Mouse (Mus musculus) neural tube, embryonic 11.5 days (tissue): ENCODE measurements around the gene Ankrd13b. TPM values are rescaled to one million over a fixed set of nuclear protein-coding genes. Genes with fewer than 3 reads are reported as not detected.

Experiments used
- ATAC-seq: fragments of 200-750 bp; cut with Nextera tagmentation; 2 replicates; pipeline ENCODE4 v1.8.0; 2017; ENCODE audit warnings: moderate number of reproducible peaks, mild to moderate bottlenecking, moderate TSS enrichment, moderate library complexity; ENCODE audit not compliant: insufficient read depth, low FRiP score, low TSS enrichment
- DNase-seq: peaks from one replicate; pipeline ENCODE4 v3.0.0-alpha.2; 2015; ENCODE audit warnings: low spot score
- H3K27ac ChIP-seq: fragments of 300-500 bp; sonication (generic); 2 replicates; pipeline ENCODE4 v1.5.1; 2014; ENCODE audit warnings: low read depth, mild to moderate bottlenecking, low read length
- H3K27me3 ChIP-seq: fragments of 300-500 bp; sonication (generic); 2 replicates; pipeline ENCODE4 v1.6.1; 2014; ENCODE audit warnings: mild to moderate bottlenecking, low read length, mixed read lengths; ENCODE audit not compliant: control insufficient read depth, insufficient read depth
- H3K36me3 ChIP-seq: fragments of 300-500 bp; sonication (generic); 2 replicates; pipeline ENCODE4 v1.6.1; 2014; ENCODE audit warnings: mild to moderate bottlenecking, low read length, moderate library complexity, mixed read lengths; ENCODE audit not compliant: control insufficient read depth, insufficient read depth
- H3K4me1 ChIP-seq: fragments of 300-500 bp; sonication (generic); 2 replicates; pipeline ENCODE4 v1.6.1; 2014; ENCODE audit warnings: low read length, mixed read lengths; ENCODE audit not compliant: control insufficient read depth, insufficient read depth
- H3K4me2 ChIP-seq: fragments of 300-500 bp; sonication (generic); 2 replicates; pipeline ENCODE4 v1.6.1; 2014; ENCODE audit warnings: low read depth, mild to moderate bottlenecking, moderate library complexity
- H3K4me3 ChIP-seq: fragments of 300-500 bp; sonication (generic); 2 replicates; pipeline ENCODE4 v1.5.1; 2014; ENCODE audit warnings: low read depth, low read length
- H3K9ac ChIP-seq: fragments of 300-500 bp; sonication (generic); 2 replicates; pipeline ENCODE4 v1.6.1; 2014; ENCODE audit warnings: mild to moderate bottlenecking, low read length
- H3K9me3 ChIP-seq: fragments of 300-500 bp; sonication (generic); 2 replicates; pipeline ENCODE4 v1.6.1; 2016; ENCODE audit warnings: low read length; ENCODE audit not compliant: control insufficient read depth
- WGBS: fragments of 180-500 bp; shearing (Covaris S2); extraction: QIAGEN DNeasy Blood & Tissue Kit; methylation state at CpG from one replicate; pipeline ENCODE4 v1.1.7; 2014; 5-methylcytosine and 5-hydroxymethylcytosine counted together
- polyA plus RNA-seq: library from polyadenylated mRNA; unstranded; fragments of >200 nt; fragmentation: Nextera tagmentation; extraction: Ambion mirVana; gene quantifications from 2 replicates; pipeline ENCODE4 v1.2.1, GENCODE M21; 2014

Ankrd13b gene
- polyA plus RNA-seq, 1 experiment from 2014 or later: 19.4 TPM

DNA sequence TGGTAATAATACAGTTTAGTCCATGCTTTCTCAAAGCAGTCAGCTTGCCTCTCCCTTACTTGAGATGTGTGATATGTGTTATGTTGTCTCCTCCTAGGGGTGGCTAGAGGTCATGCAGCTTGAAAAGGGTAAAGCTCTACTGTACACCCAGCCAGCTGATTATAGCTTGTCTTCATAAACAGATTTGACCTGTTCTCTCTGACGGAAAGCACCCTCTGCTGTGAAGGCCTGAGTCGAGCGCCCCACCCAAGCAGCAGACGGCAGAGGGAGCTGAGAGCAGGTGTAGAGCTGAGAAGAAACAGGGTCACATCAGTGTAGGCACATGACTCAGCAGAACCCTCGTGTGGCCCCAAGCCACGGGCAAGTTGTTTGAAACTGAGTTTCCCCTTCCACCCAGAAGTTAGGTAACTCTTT lies 42.8 kb downstream of the Ankrd13b start:
- Histone ChIP-seq H3K27ac (no peak overlapping the region), H3K4me3 (no peak overlapping the region), H3K27me3 (no peaks in the 10 kb centered on the region), H3K4me2 (no peak overlapping the region), H3K9ac (no peak overlapping the region), H3K9me3 (no peaks in the 10 kb centered on the region), H3K4me1 (no peaks in the 10 kb centered on the region), H3K36me3 (no peaks in the 10 kb centered on the region; the same call in 1 of the 2 replicates)
- ATAC-seq (no peak), DNase-seq (no peak)
- WGBS: 70% methylated on average over 6 of the region's 6 CpGs

DNA sequence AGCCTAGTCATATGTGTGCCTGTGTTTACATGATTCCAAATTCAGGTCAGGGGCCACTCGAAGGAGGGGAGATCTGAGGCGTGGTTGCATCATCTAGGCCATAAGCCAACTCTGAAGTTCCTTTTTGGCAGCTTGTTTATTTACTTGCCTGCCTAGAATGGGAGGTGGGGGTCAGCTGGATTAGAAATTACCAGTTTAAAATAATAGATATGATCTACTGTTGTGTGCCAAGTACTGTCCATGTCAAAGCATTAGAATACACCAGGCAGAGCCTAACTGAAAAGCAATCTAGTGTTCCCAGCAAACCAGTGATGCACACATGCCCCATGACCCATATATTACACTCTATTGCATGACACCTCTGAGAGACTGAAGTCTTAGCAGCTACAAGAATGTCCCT lies 44.5 kb downstream of the Ankrd13b start:
- no peaks in the 10 kb centered on the region for H3K27me3 ChIP-seq
- H3K4me1 ChIP-seq: no peaks in the 10 kb centered on the region
- H3K4me2 ChIP-seq: no peak overlapping the region
- H3K4me3 ChIP-seq: no peak overlapping the region
- DNase-seq (no peak), ATAC-seq (no peak)
- WGBS: 82% methylated on average over 2 of the region's 2 CpGs
- H3K9me3 ChIP-seq: no peaks in the 10 kb centered on the region
- no peak overlapping the region for H3K9ac ChIP-seq
- no peak overlapping the region for H3K27ac ChIP-seq
- H3K36me3 ChIP-seq: no peaks in the 10 kb centered on the region; the same call in 1 of the 2 replicates

DNA sequence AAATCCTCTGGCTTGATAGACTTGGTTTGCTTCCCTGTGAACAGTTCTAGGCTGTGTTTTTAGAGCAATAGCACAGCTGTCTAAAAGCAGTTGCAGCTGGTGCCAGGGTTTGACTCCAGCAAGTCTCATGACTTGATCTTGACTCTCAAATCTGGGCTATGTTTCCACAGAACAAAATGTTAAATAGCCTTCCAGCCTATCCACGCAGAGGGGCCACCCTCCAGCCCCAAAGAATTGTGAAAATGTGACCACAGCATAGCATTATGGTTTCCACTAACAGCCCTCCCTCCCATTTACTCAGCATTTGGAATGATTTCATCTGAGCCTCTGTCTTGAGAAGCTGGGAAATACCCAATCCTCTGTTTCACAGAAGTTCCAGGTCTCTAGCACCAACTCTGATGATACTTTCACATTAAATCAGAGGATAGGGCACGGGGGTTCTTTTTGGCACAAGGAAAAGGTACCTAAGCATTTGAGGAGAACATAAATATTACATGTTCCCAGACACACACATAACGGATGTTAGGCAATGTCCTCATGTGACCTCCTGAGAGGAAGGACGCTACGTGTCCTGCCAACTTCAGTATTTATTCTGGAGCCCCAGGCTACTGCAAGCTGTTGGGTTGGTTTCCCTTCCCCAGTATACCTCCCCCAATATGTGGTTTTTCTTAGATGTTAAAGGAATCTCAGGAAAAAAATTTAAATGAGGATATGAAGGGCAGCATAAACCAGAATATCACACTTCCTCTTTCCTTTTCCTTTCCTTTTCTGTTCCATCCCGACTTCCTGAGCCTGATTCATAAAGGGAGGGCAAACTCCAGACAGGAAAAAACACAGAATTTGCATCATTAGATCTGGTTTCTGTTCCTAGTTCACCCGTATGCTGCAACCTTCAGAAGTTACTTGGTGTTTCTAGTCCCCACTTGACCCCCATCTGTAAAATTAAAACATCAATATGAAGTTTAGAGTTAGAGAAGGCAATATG lies 47.0 kb downstream of the Ankrd13b start:
- Histone ChIP-seq H3K4me2 (no peak overlapping the region), H3K4me1 (no peaks in the 10 kb centered on the region), H3K9ac (no peak overlapping the region), H3K36me3 (no peaks in the 10 kb centered on the region), H3K4me3 (no peak overlapping the region), H3K27me3 (no peaks in the 10 kb centered on the region), H3K9me3 (no peaks in the 10 kb centered on the region), H3K27ac (no peak overlapping the region)
- ATAC-seq (no peak), DNase-seq (no peak)
- 77% methylated on average over 7 of the region's 7 CpGs for WGBS

DNA sequence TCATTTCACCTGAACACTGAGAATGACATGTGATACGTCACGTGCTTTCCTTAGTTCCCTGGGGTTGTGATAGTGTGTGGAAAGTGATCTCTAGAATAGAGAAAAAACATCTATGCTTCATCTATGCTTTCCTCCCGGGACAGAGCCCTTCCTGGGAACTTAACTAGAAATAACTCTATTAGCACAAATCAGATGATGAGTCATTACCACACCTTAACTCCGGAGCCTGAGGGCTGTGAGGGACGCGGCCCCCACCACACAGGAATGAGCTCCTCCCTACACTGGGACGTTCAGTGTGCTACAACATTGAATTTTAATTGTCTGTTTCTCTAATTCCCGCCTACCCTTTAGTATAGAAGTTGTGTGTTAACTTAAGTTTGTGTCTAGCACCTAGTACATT lies 48.5 kb downstream of the Ankrd13b start:
- Histone ChIP-seq H3K36me3 (no peaks in the 10 kb centered on the region), H3K27me3 (no peaks in the 10 kb centered on the region), H3K9me3 (no peaks in the 10 kb centered on the region), H3K27ac (no peak overlapping the region), H3K4me1 (no peaks in the 10 kb centered on the region), H3K4me2 (no peak overlapping the region), H3K9ac (no peak overlapping the region), H3K4me3 (no peak overlapping the region)
- no peak for DNase-seq
- ATAC-seq: no peak
- 88% methylated on average over 8 of the region's 8 CpGs for WGBS

DNA sequence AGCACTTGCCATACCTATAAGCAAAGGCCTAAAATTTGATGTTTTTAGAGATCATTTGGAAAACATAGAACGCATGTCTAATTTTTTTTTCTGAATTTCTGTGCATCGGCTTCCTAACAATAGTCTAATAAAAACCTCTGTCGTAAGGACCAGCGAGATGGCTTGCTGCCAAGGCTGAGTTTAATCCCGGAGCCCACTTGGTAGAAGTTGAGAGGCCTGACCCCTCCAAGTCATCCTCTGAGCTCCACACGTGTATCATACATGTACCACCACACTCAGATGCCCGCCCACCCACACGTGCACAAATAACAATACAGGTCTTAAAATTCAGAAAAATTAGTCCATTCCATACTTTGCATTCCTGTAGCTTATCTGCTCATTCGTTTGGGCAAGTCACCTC lies 49.4 kb downstream of the Ankrd13b start:
- Histone ChIP-seq H3K4me3 (no peak overlapping the region), H3K9me3 (no peaks in the 10 kb centered on the region), H3K4me2 (no peak overlapping the region), H3K36me3 (no peaks in the 10 kb centered on the region), H3K27me3 (no peaks in the 10 kb centered on the region), H3K27ac (no peak overlapping the region), H3K9ac (no peak overlapping the region), H3K4me1 (no peaks in the 10 kb centered on the region)
- ATAC-seq (no peak), DNase-seq (no peak)
- 91% methylated on average over 9 of the region's 9 CpGs for WGBS

DNA sequence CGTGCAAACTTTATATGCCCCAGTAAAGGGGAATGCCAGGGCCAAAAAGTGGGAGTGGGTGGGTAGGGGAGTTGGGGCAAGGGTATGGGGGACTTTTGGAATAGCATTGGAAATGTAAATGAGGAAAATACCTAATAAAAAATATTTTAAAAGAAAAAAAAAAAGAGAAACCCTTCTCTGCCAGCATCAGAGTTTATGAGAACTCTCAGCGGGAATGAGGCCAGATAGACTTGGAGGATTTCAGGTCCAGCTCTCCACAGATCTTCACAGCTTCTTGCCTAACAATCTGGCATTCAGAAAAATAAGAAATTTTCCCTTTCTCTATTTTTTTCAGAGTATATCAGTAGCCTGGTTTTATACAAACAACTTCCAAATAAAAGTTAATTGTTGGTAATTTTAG lies 52.5 kb downstream of the Ankrd13b start:
- H3K4me1 ChIP-seq: no peaks in the 10 kb centered on the region
- H3K9ac ChIP-seq: no peak overlapping the region
- no peaks in the 10 kb centered on the region for H3K27me3 ChIP-seq
- no peak overlapping the region for H3K4me3 ChIP-seq
- no peaks in the 10 kb centered on the region for H3K36me3 ChIP-seq
- H3K9me3 ChIP-seq: no peaks in the 10 kb centered on the region
- no peak overlapping the region for H3K4me2 ChIP-seq
- no peak for ATAC-seq
- 86% methylated on average over 2 of the region's 2 CpGs for WGBS
- no peak overlapping the region for H3K27ac ChIP-seq
- no peak for DNase-seq

DNA sequence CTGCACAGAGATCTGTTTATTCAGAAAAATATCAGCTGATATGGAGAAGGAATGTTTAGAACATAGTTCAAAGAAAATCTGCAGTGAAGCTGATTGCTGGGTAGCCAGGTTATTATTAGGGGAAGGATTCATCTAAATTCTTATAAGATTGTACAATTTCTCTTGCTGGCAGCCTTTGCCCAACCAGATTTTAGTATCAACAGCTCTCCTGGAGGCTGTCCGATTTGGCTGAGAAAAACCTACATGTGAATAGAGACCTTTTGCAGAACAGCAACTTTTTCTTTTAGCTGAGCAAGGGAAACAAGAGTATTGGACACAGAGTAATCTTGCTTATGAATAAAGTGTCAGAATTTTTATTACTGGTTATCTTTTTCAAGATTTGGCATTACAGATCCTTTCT lies 61.0 kb downstream of the Ankrd13b start:
- no peaks in the 10 kb centered on the region for H3K27me3 ChIP-seq
- H3K4me1 ChIP-seq: no peaks in the 10 kb centered on the region
- H3K27ac ChIP-seq: no peak overlapping the region
- H3K9me3 ChIP-seq: no peaks in the 10 kb centered on the region
- DNase-seq: no peak
- no peak for ATAC-seq
- no peak overlapping the region for H3K9ac ChIP-seq
- H3K4me3 ChIP-seq: no peak overlapping the region
- 92% methylated on average over 1 of the region's 1 CpGs for WGBS
- no peaks in the 10 kb centered on the region for H3K36me3 ChIP-seq
- H3K4me2 ChIP-seq: no peak overlapping the region

DNA sequence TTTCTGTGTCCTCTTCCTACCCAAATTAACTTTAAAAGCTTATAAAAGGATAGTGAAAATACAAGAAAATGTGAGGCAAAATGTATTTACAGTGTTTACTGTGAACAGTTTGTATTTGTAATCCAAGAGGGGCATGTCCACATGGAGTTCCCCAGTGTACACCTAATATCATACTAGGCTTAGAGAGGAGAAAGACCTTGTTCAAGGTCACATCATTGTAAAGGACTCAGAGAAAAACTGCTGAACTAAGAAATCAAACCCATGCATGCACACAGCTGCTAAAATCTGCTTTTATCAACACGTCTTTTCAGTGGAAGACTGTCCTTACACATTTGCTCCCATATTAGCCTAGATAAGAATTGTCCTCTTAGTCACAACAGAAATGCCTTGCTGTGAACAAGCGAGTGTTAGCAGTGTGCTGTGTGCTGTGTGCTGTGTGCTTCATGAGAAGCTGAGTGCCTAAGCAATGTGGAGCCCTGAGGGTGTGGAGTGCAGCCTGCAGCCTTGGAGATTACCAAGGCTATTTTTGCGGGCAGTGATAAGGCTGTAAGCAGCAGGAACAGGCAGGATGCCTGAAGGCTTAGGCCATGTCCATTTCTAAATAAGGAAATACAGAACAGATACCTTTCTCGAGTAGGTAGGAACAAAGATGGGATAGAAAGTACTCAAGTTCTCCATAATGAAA lies 66.2 kb downstream of the Ankrd13b start:
- Histone ChIP-seq H3K27ac (no peak overlapping the region), H3K27me3 (no peaks in the 10 kb centered on the region), H3K9ac (no peak overlapping the region), H3K4me2 (no peak overlapping the region), H3K36me3 (no peaks in the 10 kb centered on the region), H3K4me3 (no peak overlapping the region), H3K9me3 (no peaks in the 10 kb centered on the region), H3K4me1 (no peaks in the 10 kb centered on the region)
- 86% methylated on average over 4 of the region's 4 CpGs for WGBS
- ATAC-seq (no peak), DNase-seq (no peak)
